Mouse (Mus musculus) heart, adult 2 months (tissue): Measurements from ENCODE around the gene Smc4.

Experiments used
- CTCF ChIP-seq: fragments of 200-600 bp; IDR thresholded peaks from 2 replicates; pipeline ENCODE4 v1.8.1; 2022; ENCODE audit warnings: antibody characterized with exemption, mild to moderate bottlenecking, moderate library complexity
- EP300 ChIP-seq: fragments of 200-500 bp; IDR thresholded peaks from 2 replicates; pipeline ENCODE4 v1.6.1; 2011; ENCODE audit warnings: low read depth, low read length, control low read depth; ENCODE audit not compliant: insufficient read depth
- POLR2A ChIP-seq: fragments of 200-500 bp; IDR thresholded peaks from 2 replicates; pipeline ENCODE4 v1.6.1; 2011; ENCODE audit warnings: mild to moderate bottlenecking, low read depth, low read length, control low read depth; ENCODE audit not compliant: insufficient read depth

- TF ChIP-seq CTCF: no peak
- no peak for TF ChIP-seq EP300
- TF ChIP-seq POLR2A: no peak
Observed at GRCm38 (mm10) chr3:68956454-68956853, 48.1 kb upstream of the Smc4 start.
